Mouse (Mus musculus): ENCODE data around the gene Elf2. TPM values are rescaled to one million over a fixed set of nuclear protein-coding genes. Genes with fewer than 3 reads are reported as not detected.
"Not testable (repeated sequence)": the region's sequence is repeated elsewhere in the genome, so short reads cannot be mapped to it uniquely, and the experiment has no call there.

The Elf2 gene
- polyA plus RNA-seq, 1 experiment, result 106 TPM

DNA sequence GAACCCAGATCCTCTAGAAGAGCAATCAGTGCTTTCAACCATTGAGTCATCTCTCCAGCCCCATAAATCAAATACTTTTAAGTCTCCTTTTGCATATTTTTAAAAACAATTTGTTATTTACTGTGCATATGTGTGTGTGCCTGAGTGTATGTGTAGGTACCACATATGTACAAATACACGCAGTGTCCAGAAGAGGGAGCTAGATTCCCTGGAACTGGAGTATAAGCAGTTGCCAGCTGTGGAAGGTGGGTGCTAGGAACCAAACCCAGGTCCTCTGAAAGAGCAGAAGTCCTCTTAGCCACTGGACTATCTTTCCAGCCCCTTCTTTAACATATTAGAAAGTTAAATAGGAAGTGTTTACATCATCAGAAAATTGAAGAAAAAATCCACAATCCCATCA, 15.0 kb downstream of the Elf2 start:
- Histone ChIP-seq H3K4me3 (ENCODE audit: control insufficient read depth, insufficient read depth, low read length) (no peak overlapping the region), H3K27me3 (ENCODE audit: control insufficient read depth, insufficient read depth, low read length) (no peaks in the 10 kb centered on the region), H3K27ac (ENCODE audit: control insufficient read depth, insufficient read depth, low read length) (no peak overlapping the region), H3K36me3 (ENCODE audit: control insufficient read depth, insufficient read depth, low read length) (peaks cover 4% of the 10 kb centered on the region; the same call in 1 of the 2 replicates), H3K4me1 (replicated peaks; ENCODE audit: control insufficient read depth, insufficient read depth, low read length) (peaks cover 2% of the 10 kb centered on the region; the same call in 1 of the 2 replicates)
- no peak for DNase-seq
- WGBS, result 100% methylated on average over 1 of the region's 1 CpGs
- no peak for TF ChIP-seq CTCF (IDR thresholded peaks at IDR 0.05; ENCODE audit: borderline replicate concordance, control insufficient read depth, extremely low read depth, insufficient read depth, low read length, poor library complexity)
- no peak for TF ChIP-seq POLR2A (IDR thresholded peaks at IDR 0.05; ENCODE audit: control insufficient read depth, extremely low read depth, insufficient read depth, low read length, poor library complexity)

DNA sequence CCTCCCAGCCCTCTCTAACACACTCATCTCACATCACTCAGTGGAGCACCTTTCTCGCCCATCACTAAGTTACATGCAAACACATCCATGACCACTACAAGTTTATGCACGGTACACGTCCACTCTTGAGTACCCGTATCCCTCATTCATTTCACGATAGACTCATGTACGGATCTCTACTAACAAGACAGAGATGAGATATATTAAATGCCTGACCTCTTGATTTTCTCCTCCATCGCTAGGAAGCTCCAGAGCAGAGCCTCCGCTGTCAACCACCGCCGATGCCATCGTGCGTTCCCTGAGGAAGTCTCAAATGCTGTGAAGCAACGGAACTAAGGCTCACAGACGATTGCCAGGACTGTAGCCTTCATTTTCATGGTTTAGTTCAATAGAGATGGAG, 17.5 kb downstream of the Elf2 start:
- H3K27ac ChIP-seq (ENCODE audit: control insufficient read depth, insufficient read depth, low read length), result no peak overlapping the region
- TF ChIP-seq CTCF (IDR thresholded peaks at IDR 0.05; ENCODE audit: borderline replicate concordance, control insufficient read depth, extremely low read depth, insufficient read depth, low read length, poor library complexity) (no peak), POLR2A (IDR thresholded peaks at IDR 0.05; ENCODE audit: control insufficient read depth, extremely low read depth, insufficient read depth, low read length, poor library complexity) (no peak)

DNA sequence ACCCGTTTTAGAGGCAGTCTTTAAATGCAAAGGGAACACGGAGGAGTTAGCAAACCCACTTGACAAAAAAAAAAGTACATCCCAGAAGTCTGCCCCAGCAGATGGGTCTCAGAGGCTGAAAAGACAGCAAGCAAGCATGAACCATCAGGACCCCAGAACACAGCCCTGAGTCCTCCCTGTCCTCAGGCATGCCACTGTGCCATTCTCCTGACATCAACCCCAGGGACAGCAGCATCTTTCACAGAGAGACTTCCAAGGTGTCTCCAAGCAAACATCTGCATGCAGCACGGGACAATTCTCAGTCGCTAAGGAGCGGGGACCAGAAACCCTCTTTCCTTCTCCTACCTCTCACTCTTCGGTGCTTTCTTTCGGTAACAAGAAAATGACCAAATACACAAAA, 18.1 kb downstream of the Elf2 start:
- WGBS, result 97% methylated on average over 7 of the region's 7 CpGs

More for the DNA sequence above, 17.5 kb downstream of the Elf2 start:
- no peak for DNase-seq
- H3K4me3 ChIP-seq (ENCODE audit: control insufficient read depth, insufficient read depth, low read length), result no peak overlapping the region
- WGBS, result 97% methylated on average over 14 of the region's 14 CpGs
- H3K4me1 ChIP-seq (replicated peaks; ENCODE audit: control insufficient read depth, insufficient read depth, low read length), result 0 out of 2 replicates have a peak, but pooled peaks cover 2% of the 10 kb centered on the region
- no peaks in the 10 kb centered on the region for H3K27me3 ChIP-seq (ENCODE audit: control insufficient read depth, insufficient read depth, low read length)
- H3K36me3 ChIP-seq (ENCODE audit: control insufficient read depth, insufficient read depth, low read length), result peaks cover 4% of the 10 kb centered on the region; the same call in 1 of the 2 replicates

DNA sequence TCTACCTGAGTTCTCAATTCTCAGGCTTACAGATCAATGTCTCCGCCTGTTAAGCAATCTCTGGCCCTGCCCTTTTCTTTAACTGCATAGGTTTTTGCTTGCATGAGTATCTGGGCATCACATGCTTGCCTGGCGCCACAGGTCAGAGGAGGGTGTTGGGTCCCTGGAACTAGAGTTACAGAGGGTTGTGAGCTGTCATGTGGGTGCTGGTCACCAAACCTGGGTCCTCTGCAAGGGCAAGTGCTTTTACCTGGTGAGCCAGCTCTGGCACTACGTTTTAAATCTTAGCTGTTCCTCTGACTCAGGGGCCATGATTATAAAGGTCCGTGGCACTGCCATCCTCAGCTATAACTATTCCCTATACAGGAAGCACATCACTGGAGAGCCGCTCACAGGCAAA, 19.3 kb downstream of the Elf2 start:
- DNase-seq, result no peak
- WGBS, result 93% methylated on average over 5 of the region's 5 CpGs
- H3K36me3 ChIP-seq (ENCODE audit: control insufficient read depth, insufficient read depth, low read length), result peaks cover 4% of the 10 kb centered on the region; the same call in 1 of the 2 replicates

More for the DNA sequence above, 18.1 kb downstream of the Elf2 start:
- H3K36me3 ChIP-seq (ENCODE audit: control insufficient read depth, insufficient read depth, low read length), result peaks cover 4% of the 10 kb centered on the region; the same call in 1 of the 2 replicates
- no peaks in the 10 kb centered on the region for H3K27me3 ChIP-seq (ENCODE audit: control insufficient read depth, insufficient read depth, low read length)
- TF ChIP-seq CTCF (IDR thresholded peaks at IDR 0.05; ENCODE audit: borderline replicate concordance, control insufficient read depth, extremely low read depth, insufficient read depth, low read length, poor library complexity) (no peak), POLR2A (IDR thresholded peaks at IDR 0.05; ENCODE audit: control insufficient read depth, extremely low read depth, insufficient read depth, low read length, poor library complexity) (no peak)
- no peaks in the 10 kb centered on the region for H3K4me1 ChIP-seq (replicated peaks; ENCODE audit: control insufficient read depth, insufficient read depth, low read length)
- no peak for DNase-seq
- H3K4me3 ChIP-seq (ENCODE audit: control insufficient read depth, insufficient read depth, low read length), result no peak overlapping the region
- H3K27ac ChIP-seq (ENCODE audit: control insufficient read depth, insufficient read depth, low read length), result no peak overlapping the region

DNA sequence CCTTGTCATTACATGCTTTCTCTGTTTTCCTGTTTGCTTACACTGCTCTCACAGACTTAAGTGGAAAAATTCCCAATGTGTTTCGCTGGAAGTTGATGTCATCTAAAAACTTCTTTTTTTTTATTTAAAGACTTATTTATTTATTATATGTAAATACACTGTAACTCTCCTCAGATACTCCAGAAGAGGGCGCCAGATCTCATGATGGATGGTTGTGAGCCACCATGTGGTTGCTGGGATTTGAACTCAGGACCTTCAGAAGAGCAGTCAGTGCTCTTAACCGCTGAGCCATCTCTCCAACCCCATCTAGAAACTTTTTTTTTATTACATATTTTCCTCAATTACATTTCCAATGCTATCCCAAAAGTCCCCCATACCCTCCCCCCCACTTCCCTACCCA, 22.4 kb downstream of the Elf2 start:
- H3K4me3 ChIP-seq (ENCODE audit: control insufficient read depth, insufficient read depth, low read length); DNase-seq; H3K36me3 ChIP-seq (ENCODE audit: control insufficient read depth, insufficient read depth, low read length); H3K4me1 ChIP-seq (replicated peaks; ENCODE audit: control insufficient read depth, insufficient read depth, low read length); H3K27ac ChIP-seq (ENCODE audit: control insufficient read depth, insufficient read depth, low read length); H3K27me3 ChIP-seq (ENCODE audit: control insufficient read depth, insufficient read depth, low read length): not testable (repeated sequence)
- WGBS, result 98% methylated on average over 3 of the region's 3 CpGs

More for the DNA sequence above, 19.3 kb downstream of the Elf2 start:
- Histone ChIP-seq H3K4me3 (ENCODE audit: control insufficient read depth, insufficient read depth, low read length) (no peak overlapping the region), H3K27me3 (ENCODE audit: control insufficient read depth, insufficient read depth, low read length) (no peaks in the 10 kb centered on the region), H3K27ac (ENCODE audit: control insufficient read depth, insufficient read depth, low read length) (no peak overlapping the region), H3K4me1 (replicated peaks; ENCODE audit: control insufficient read depth, insufficient read depth, low read length) (no peaks in the 10 kb centered on the region)
- no peak for TF ChIP-seq CTCF (IDR thresholded peaks at IDR 0.05; ENCODE audit: borderline replicate concordance, control insufficient read depth, extremely low read depth, insufficient read depth, low read length, poor library complexity)
- no peak for TF ChIP-seq POLR2A (IDR thresholded peaks at IDR 0.05; ENCODE audit: control insufficient read depth, extremely low read depth, insufficient read depth, low read length, poor library complexity)

DNA sequence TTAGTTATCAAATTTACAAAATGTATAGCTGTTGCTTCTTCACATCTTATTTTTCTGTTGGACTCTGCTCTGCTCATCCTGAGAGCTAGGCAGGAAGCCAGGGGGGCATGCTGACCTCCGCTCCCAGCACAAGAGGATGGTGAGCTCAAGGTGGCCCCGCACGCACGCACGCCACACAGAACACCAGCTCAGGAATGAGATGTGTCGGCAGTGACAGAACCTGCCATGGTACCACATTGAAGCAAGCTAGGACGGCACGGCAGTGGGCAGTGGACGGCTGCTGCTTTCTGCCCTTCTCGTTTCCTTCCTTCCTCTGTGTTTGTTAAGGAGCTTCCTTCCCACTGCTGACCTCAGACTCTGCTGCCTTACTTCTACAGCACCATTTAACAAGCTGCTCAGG, 23.6 kb downstream of the Elf2 start:
- Histone ChIP-seq H3K36me3 (ENCODE audit: control insufficient read depth, insufficient read depth, low read length) (no peaks in the 10 kb centered on the region), H3K27me3 (ENCODE audit: control insufficient read depth, insufficient read depth, low read length) (no peaks in the 10 kb centered on the region), H3K27ac (ENCODE audit: control insufficient read depth, insufficient read depth, low read length) (no peak overlapping the region), H3K4me1 (replicated peaks; ENCODE audit: control insufficient read depth, insufficient read depth, low read length) (0 out of 2 replicates have a peak, but pooled peaks cover 2% of the 10 kb centered on the region), H3K4me3 (ENCODE audit: control insufficient read depth, insufficient read depth, low read length) (no peak overlapping the region)
- TF ChIP-seq CTCF (IDR thresholded peaks at IDR 0.05; ENCODE audit: borderline replicate concordance, control insufficient read depth, extremely low read depth, insufficient read depth, low read length, poor library complexity) (no peak), POLR2A (IDR thresholded peaks at IDR 0.05; ENCODE audit: control insufficient read depth, extremely low read depth, insufficient read depth, low read length, poor library complexity) (no peak)
- 95% methylated on average over 10 of the region's 10 CpGs for whole genome bisulfite sequencing
- no peak for DNase-seq

DNA sequence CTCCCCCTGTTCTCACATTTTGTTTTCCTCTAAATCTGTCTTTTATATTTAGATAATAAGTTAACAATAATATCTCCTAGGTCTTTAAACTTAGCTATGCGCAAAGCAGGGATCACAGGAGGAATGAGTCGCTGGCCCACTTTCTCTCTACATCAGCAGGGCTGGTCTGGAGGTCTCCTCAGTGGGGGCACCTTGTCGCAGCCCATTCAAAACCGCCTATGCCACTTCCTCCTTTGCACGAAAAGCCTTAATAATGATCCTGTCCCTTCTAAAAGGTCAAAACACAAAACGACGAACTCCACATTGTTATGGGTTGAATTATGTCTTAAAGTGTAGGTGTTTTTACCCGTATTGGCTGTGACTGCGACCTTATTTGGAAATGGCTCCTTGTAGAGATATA, 28.8 kb downstream of the Elf2 start:
- peaks cover 6% of the 10 kb centered on the region; the same call in 1 of the 2 replicates for H3K4me1 ChIP-seq (replicated peaks; ENCODE audit: control insufficient read depth, insufficient read depth, low read length)

More for the DNA sequence above, 28.8 kb downstream of the Elf2 start:
- no peak for TF ChIP-seq POLR2A (IDR thresholded peaks at IDR 0.05; ENCODE audit: control insufficient read depth, extremely low read depth, insufficient read depth, low read length, poor library complexity)
- no peak for TF ChIP-seq CTCF (IDR thresholded peaks at IDR 0.05; ENCODE audit: borderline replicate concordance, control insufficient read depth, extremely low read depth, insufficient read depth, low read length, poor library complexity)
- H3K27ac ChIP-seq (ENCODE audit: control insufficient read depth, insufficient read depth, low read length), result no peak overlapping the region
- WGBS, result 24% methylated on average over 9 of the region's 9 CpGs
- H3K27me3 ChIP-seq (ENCODE audit: control insufficient read depth, insufficient read depth, low read length), result no peaks in the 10 kb centered on the region
- no peak overlapping the region for H3K4me3 ChIP-seq (ENCODE audit: control insufficient read depth, insufficient read depth, low read length)
- DNase-seq, result no peak
- H3K36me3 ChIP-seq (ENCODE audit: control insufficient read depth, insufficient read depth, low read length), result 0 out of 2 replicates have a peak, but pooled peaks cover 5% of the 10 kb centered on the region

All from thymus, adult 2 months (tissue).